Mouse (Mus musculus): ENCODE measurements around the gene Gm20075. TPM values are rescaled to one million over a fixed set of nuclear protein-coding genes. Genes with fewer than 3 reads are reported as not detected.
"Not testable (repeated sequence)": the region's sequence is repeated elsewhere in the genome, so short reads cannot be mapped to it uniquely, and the experiment has no call there.

Gene Gm20075
- 0.23 and 0.59 TPM in 2 replicates for polyA plus RNA-seq (2012; rRNA removed)

- not testable (repeated sequence) for DNase-seq; H3K4me1 ChIP-seq (ENCODE audit: control insufficient read depth, insufficient read depth, low read length); H3K4me3 ChIP-seq (ENCODE audit: insufficient read depth, low read depth, low read length); H3K27me3 ChIP-seq (replicated peaks; ENCODE audit: control insufficient read depth, insufficient read depth, low read length); H3K36me3 ChIP-seq (ENCODE audit: control insufficient read depth, insufficient read depth, low read length); H3K27ac ChIP-seq (ENCODE audit: insufficient read depth, low read depth, low read length)
- 84% methylated on average over 3 of the region's 3 CpGs for WGBS
These were observed at the start of gene Gm20075 for GRCm38 (mm10) chr13:96081276-96081675. TSS of gene Gm20075 (minus strand) at chr13:96081376.

GRCm38 (mm10) chr13:96129081-96129480 lies 47.9 kb upstream of the Gm20075 start:
- DNase-seq, result no peak
- Histone ChIP-seq H3K27me3 (replicated peaks; ENCODE audit: control insufficient read depth, insufficient read depth, low read length) (peaks cover 3% of the 10 kb centered on the region; the same call in 1 of the 2 replicates), H3K4me3 (ENCODE audit: insufficient read depth, low read depth, low read length) (no peak overlapping the region), H3K4me1 (ENCODE audit: control insufficient read depth, insufficient read depth, low read length) (no peaks in the 10 kb centered on the region), H3K36me3 (ENCODE audit: control insufficient read depth, insufficient read depth, low read length) (no peaks in the 10 kb centered on the region), H3K27ac (ENCODE audit: insufficient read depth, low read depth, low read length) (no peak overlapping the region)
- 73% methylated on average over 3 of the region's 3 CpGs for WGBS
- TF ChIP-seq POLR2A (IDR thresholded peaks at IDR 0.05; ENCODE audit: low read depth, low read length), result no peak
- no peak for TF ChIP-seq CTCF (conservative IDR thresholded peaks at IDR 0.05; ENCODE audit: insufficient read depth, insufficient read length, low read depth, low read length)

GRCm38 (mm10) chr13:96126669-96127068 lies 45.5 kb upstream of the Gm20075 start:
- TF ChIP-seq POLR2A (IDR thresholded peaks at IDR 0.05; ENCODE audit: low read depth, low read length), result no peak
- TF ChIP-seq CTCF (conservative IDR thresholded peaks at IDR 0.05; ENCODE audit: insufficient read depth, insufficient read length, low read depth, low read length), result no peak
- Histone ChIP-seq H3K4me3 (ENCODE audit: insufficient read depth, low read depth, low read length) (no peak overlapping the region), H3K36me3 (ENCODE audit: control insufficient read depth, insufficient read depth, low read length) (no peaks in the 10 kb centered on the region), H3K4me1 (ENCODE audit: control insufficient read depth, insufficient read depth, low read length) (no peaks in the 10 kb centered on the region), H3K27ac (ENCODE audit: insufficient read depth, low read depth, low read length) (no peak overlapping the region), H3K27me3 (replicated peaks; ENCODE audit: control insufficient read depth, insufficient read depth, low read length) (no peaks in the 10 kb centered on the region; the same call in 1 of the 2 replicates)
- no peak for DNase-seq
- WGBS, result 75% methylated on average over 6 of the region's 6 CpGs

- DNase-seq, result no peak
- H3K27ac ChIP-seq (ENCODE audit: insufficient read depth, low read depth, low read length), result no peak overlapping the region
- 59% methylated on average over 5 of the region's 5 CpGs for WGBS
- no peak overlapping the region for H3K4me3 ChIP-seq (ENCODE audit: insufficient read depth, low read depth, low read length)
- TF ChIP-seq POLR2A (IDR thresholded peaks at IDR 0.05; ENCODE audit: low read depth, low read length), result no peak
- no peak for TF ChIP-seq CTCF (conservative IDR thresholded peaks at IDR 0.05; ENCODE audit: insufficient read depth, insufficient read length, low read depth, low read length)
- H3K36me3 ChIP-seq (ENCODE audit: control insufficient read depth, insufficient read depth, low read length), result no peaks in the 10 kb centered on the region
- no peaks in the 10 kb centered on the region for H3K4me1 ChIP-seq (ENCODE audit: control insufficient read depth, insufficient read depth, low read length)
- no peaks in the 10 kb centered on the region for H3K27me3 ChIP-seq (replicated peaks; ENCODE audit: control insufficient read depth, insufficient read depth, low read length)
These were observed 43.8 kb upstream of the Gm20075 start for GRCm38 (mm10) chr13:96125011-96125410.

GRCm38 (mm10) chr13:96112711-96113110 lies 31.5 kb upstream of the Gm20075 start:
- H3K4me3 ChIP-seq (ENCODE audit: insufficient read depth, low read depth, low read length), result no peak overlapping the region
- no peak for TF ChIP-seq POLR2A (IDR thresholded peaks at IDR 0.05; ENCODE audit: low read depth, low read length)
- TF ChIP-seq CTCF (conservative IDR thresholded peaks at IDR 0.05; ENCODE audit: insufficient read depth, insufficient read length, low read depth, low read length), result no peak
- H3K27ac ChIP-seq (ENCODE audit: insufficient read depth, low read depth, low read length), result no peak overlapping the region
- DNase-seq, result no peak
- H3K36me3 ChIP-seq (ENCODE audit: control insufficient read depth, insufficient read depth, low read length), result no peaks in the 10 kb centered on the region
- no peaks in the 10 kb centered on the region for H3K4me1 ChIP-seq (ENCODE audit: control insufficient read depth, insufficient read depth, low read length)
- WGBS, result 68% methylated on average over 2 of the region's 2 CpGs
- no peaks in the 10 kb centered on the region for H3K27me3 ChIP-seq (replicated peaks; ENCODE audit: control insufficient read depth, insufficient read depth, low read length)

GRCm38 (mm10) chr13:96110767-96111166 lies 29.6 kb upstream of the Gm20075 start:
- no peak for DNase-seq
- H3K36me3 ChIP-seq (ENCODE audit: control insufficient read depth, insufficient read depth, low read length), result no peaks in the 10 kb centered on the region
- H3K27me3 ChIP-seq (replicated peaks; ENCODE audit: control insufficient read depth, insufficient read depth, low read length), result no peaks in the 10 kb centered on the region
- no peaks in the 10 kb centered on the region for H3K4me1 ChIP-seq (ENCODE audit: control insufficient read depth, insufficient read depth, low read length)
- WGBS, result 51% methylated on average over 3 of the region's 3 CpGs
- no peak overlapping the region for H3K27ac ChIP-seq (ENCODE audit: insufficient read depth, low read depth, low read length)
- no peak overlapping the region for H3K4me3 ChIP-seq (ENCODE audit: insufficient read depth, low read depth, low read length)
- TF ChIP-seq CTCF (conservative IDR thresholded peaks at IDR 0.05; ENCODE audit: insufficient read depth, insufficient read length, low read depth, low read length) (no peak), POLR2A (IDR thresholded peaks at IDR 0.05; ENCODE audit: low read depth, low read length) (no peak)

GRCm38 (mm10) chr13:96106367-96106766 lies 25.2 kb upstream of the Gm20075 start:
- WGBS, result 61% methylated on average over 4 of the region's 4 CpGs
- H3K36me3 ChIP-seq (ENCODE audit: control insufficient read depth, insufficient read depth, low read length), result no peaks in the 10 kb centered on the region
- H3K27ac ChIP-seq (ENCODE audit: insufficient read depth, low read depth, low read length), result no peak overlapping the region
- no peaks in the 10 kb centered on the region for H3K4me1 ChIP-seq (ENCODE audit: control insufficient read depth, insufficient read depth, low read length)
- no peak for TF ChIP-seq POLR2A (IDR thresholded peaks at IDR 0.05; ENCODE audit: low read depth, low read length)
- TF ChIP-seq CTCF (conservative IDR thresholded peaks at IDR 0.05; ENCODE audit: insufficient read depth, insufficient read length, low read depth, low read length), result no peak
- H3K27me3 ChIP-seq (replicated peaks; ENCODE audit: control insufficient read depth, insufficient read depth, low read length), result no peaks in the 10 kb centered on the region
- H3K4me3 ChIP-seq (ENCODE audit: insufficient read depth, low read depth, low read length), result no peak overlapping the region
- no peak for DNase-seq

GRCm38 (mm10) chr13:96090929-96091328 lies 9.8 kb upstream of the Gm20075 start:
- WGBS, result 74% methylated on average over 4 of the region's 4 CpGs
- no peaks in the 10 kb centered on the region for H3K36me3 ChIP-seq (ENCODE audit: control insufficient read depth, insufficient read depth, low read length)
- H3K4me1 ChIP-seq (ENCODE audit: control insufficient read depth, insufficient read depth, low read length), result no peaks in the 10 kb centered on the region
- no peak overlapping the region for H3K27ac ChIP-seq (ENCODE audit: insufficient read depth, low read depth, low read length)
- no peak overlapping the region for H3K4me3 ChIP-seq (ENCODE audit: insufficient read depth, low read depth, low read length)
- no peak for TF ChIP-seq POLR2A (IDR thresholded peaks at IDR 0.05; ENCODE audit: low read depth, low read length)
- no peak for TF ChIP-seq CTCF (conservative IDR thresholded peaks at IDR 0.05; ENCODE audit: insufficient read depth, insufficient read length, low read depth, low read length)
- H3K27me3 ChIP-seq (replicated peaks; ENCODE audit: control insufficient read depth, insufficient read depth, low read length), result no peaks in the 10 kb centered on the region
- DNase-seq, result no peak
